Comparison of ENCODE assay signal across 11 mouse cellular contexts in the genomic region with DNA sequence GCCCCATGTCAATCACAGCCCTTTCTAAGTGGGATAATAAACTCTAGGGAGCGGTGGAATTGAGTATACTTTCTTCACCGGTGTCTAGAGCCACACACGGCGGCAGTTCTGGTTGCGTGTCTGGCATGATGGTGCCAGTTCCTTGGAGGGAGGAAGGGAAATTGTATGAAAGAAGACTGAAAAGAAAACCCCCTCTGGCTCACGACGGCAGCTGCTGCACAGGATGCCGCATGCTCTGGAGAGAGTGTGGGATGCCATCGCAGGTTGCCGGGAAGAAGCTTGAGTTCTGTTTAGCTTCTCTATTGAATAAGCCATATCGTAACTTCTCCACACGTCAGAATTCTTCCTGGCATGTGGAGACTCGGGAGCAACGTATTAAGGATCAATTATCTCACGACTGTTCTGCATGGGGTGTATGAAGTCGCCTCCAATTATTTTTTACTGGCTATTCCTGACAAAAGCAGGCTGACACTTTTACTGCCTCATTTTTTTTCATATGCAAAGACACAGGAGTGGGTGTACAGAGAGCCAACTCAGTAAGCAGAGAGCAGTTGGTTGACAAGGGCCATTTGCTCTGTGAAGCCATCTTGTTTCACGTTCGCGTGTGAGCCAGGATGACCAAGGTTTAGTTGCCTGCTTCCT.
A peak's percentile ranks its signal among the peaks of the same experiment; 100 is the strongest.
DNase-seq lines count a peak whose midpoint lies in the region; ATAC-seq and TF ChIP-seq lines count a peak whose summit lies in the region.
"Had no signal": no experiment of that assay in that cellular context is flagged by ENCODE, and none has a peak within 500 bp of the region (broad histone marks: within the 10 kb centered on the region; RNA-seq: fewer than 3 reads in every experiment).

No protein-coding gene starts in this region.

- H3K9ac ChIP-seq in forebrain, embryonic 14.5 days (ENCODE audit: low read length), result peak overlapping the region; percentile 29; the same call in 1 of the 2 replicates
- H3K9ac ChIP-seq in limb, embryonic 12.5 days (replicated peaks), result no peak overlapping the region

- ATAC-seq in forebrain, embryonic 14.5 days, result peak; percentile 79
- 0 out of 2 replicates have a peak, but pooled peaks have one; percentile 52 for ATAC-seq in limb, embryonic 12.5 days (ENCODE audit: insufficient number of reproducible peaks, insufficient read depth, low FRiP score, low TSS enrichment, low read depth)
- no peak for ATAC-seq in activated CD4-positive, CD25-positive, alpha-beta regulatory T cell, adult 4 months

- 0 out of 2 replicates have a peak overlapping the region, but pooled peaks have one; percentile 0 for H3K4me3 ChIP-seq in left cerebral cortex, adult 2 months
- no peak overlapping the region for H3K4me3 ChIP-seq in forebrain, embryonic 14.5 days (ENCODE audit: low read depth, low read length)
- H3K4me3 ChIP-seq in limb, embryonic 12.5 days (replicated peaks), result no peak overlapping the region

- no peaks in the 10 kb centered on the region for H3K36me3 ChIP-seq in forebrain, embryonic 14.5 days (ENCODE audit: control insufficient read depth, insufficient read depth, low read length)
- H3K36me3 ChIP-seq in limb, embryonic 12.5 days, result peaks cover 3% of the 10 kb centered on the region; the same call in 1 of the 2 replicates

- no peaks in the 10 kb centered on the region for H3K9me3 ChIP-seq in forebrain, embryonic 14.5 days (replicated peaks; ENCODE audit: control insufficient read depth, low read length)
- no peaks in the 10 kb centered on the region for H3K9me3 ChIP-seq in limb, embryonic 12.5 days

- no peak overlapping the region; the same call in 1 of the 2 replicates for H3K27ac ChIP-seq in left cerebral cortex, adult 2 months
- H3K27ac ChIP-seq in forebrain, embryonic 14.5 days (ENCODE audit: low read depth, low read length), result peak overlapping the region; percentile 73
- H3K27ac ChIP-seq in limb, embryonic 12.5 days, result peak overlapping the region; percentile 84
- H3K27ac ChIP-seq: macrophage; stomach, postnatal 0 days had no signal

- no peak for DNase-seq in left cerebral cortex, adult 2 months (ENCODE audit: extremely low spot score in 1 of 2, low spot score in 2 of 2)
- no peak for DNase-seq in left cerebral cortex, adult 8-10 months (ENCODE audit: low spot score in 2 of 2)
- peak; percentile 80 for DNase-seq in forebrain, embryonic 14.5 days (ENCODE audit: low spot score)
- peak; percentile 39 for DNase-seq in right cerebral cortex, postnatal 14 days
- no peak for DNase-seq in kidney, postnatal 36 days
- no peak for DNase-seq in thymus, postnatal 10 days (ENCODE audit: low spot score in 2 of 2)
- DNase-seq: kidney, adult 9 months had no signal

- peaks cover 24% of the 10 kb centered on the region for H3K4me1 ChIP-seq in forebrain, embryonic 14.5 days (ENCODE audit: control insufficient read depth, insufficient read depth, low read length)
- peaks cover 68% of the 10 kb centered on the region for H3K4me1 ChIP-seq in limb, embryonic 12.5 days (replicated peaks)

- 13% methylated on average over 19 of the region's 19 CpGs for WGBS in forebrain, embryonic 14.5 days
- 25% methylated on average over 19 of the region's 19 CpGs for WGBS in limb, embryonic 12.5 days

- H3K27me3 ChIP-seq in forebrain, embryonic 14.5 days (replicated peaks; ENCODE audit: control insufficient read depth, insufficient read depth, low read length), result no peaks in the 10 kb centered on the region
- H3K27me3 ChIP-seq in limb, embryonic 12.5 days, result no peaks in the 10 kb centered on the region

- TF ChIP-seq CTCF in left cerebral cortex, adult 2 months (IDR thresholded peaks at IDR 0.05), result no peak

- intact Hi-C loops in left cerebral cortex, adult 2 months (cut with DNase I), result loop anchor here (10.0 kb wide), 1 partner anchor 519 kb away; a partner anchor contains a TSS

- H3K4me2 ChIP-seq in forebrain, embryonic 14.5 days (ENCODE audit: low read length), result peak overlapping the region; percentile 48
- H3K4me2 ChIP-seq in limb, embryonic 12.5 days, result peak overlapping the region; percentile 32

Comparison
In these comparisons a context has a peak if more than half of its experiments do, and no peak if none do; other contexts are left out.
1. DNase-seq: peak in forebrain, embryonic 14.5 days (single experiment) and right cerebral cortex, postnatal 14 days (single experiment); none in left cerebral cortex, adult 2 months (0 of 2), left cerebral cortex, adult 8-10 months (0 of 2), kidney, postnatal 36 days (0 of 2) and thymus, postnatal 10 days (0 of 2).